Mouse (Mus musculus) forebrain, embryonic 10.5 days (tissue): Measurements from ENCODE around the gene Gm14597. TPM values are rescaled to one million over a fixed set of nuclear protein-coding genes. Genes with fewer than 3 reads are reported as not detected.
"Not testable (repeated sequence)": the region's sequence is repeated elsewhere in the genome, so short reads cannot be mapped to it uniquely, and the experiment has no call there.

Experiments
- DNase-seq: peaks from one replicate; pipeline ENCODE4 v3.0.0-alpha.2; 2017; ENCODE audit warnings: low spot score; ENCODE audit errors: extremely low spot score
- H3K27ac ChIP-seq: fragments of 300-500 bp; sonication (generic); 2 replicates; pipeline ENCODE4 v1.5.1; 2016; ENCODE audit warnings: mild to moderate bottlenecking
- H3K27me3 ChIP-seq: fragments of 300-500 bp; sonication (generic); 2 replicates; pipeline ENCODE4 v1.6.1; 2016; ENCODE audit warnings: mild to moderate bottlenecking; ENCODE audit not compliant: poor library complexity, severe bottlenecking
- H3K36me3 ChIP-seq: fragments of 300-500 bp; sonication (generic); replicated peaks from 2 replicates; pipeline ENCODE4 v1.6.1; 2016; ENCODE audit warnings: mild to moderate bottlenecking, moderate library complexity
- H3K4me1 ChIP-seq: fragments of 300-500 bp; sonication (generic); 2 replicates; pipeline ENCODE4 v1.6.1; 2016
- H3K4me3 ChIP-seq: fragments of 300-500 bp; sonication (generic); 2 replicates; pipeline ENCODE4 v1.5.1; 2016; ENCODE audit warnings: mild to moderate bottlenecking, moderate library complexity
- H3K9me3 ChIP-seq: fragments of 300-500 bp; sonication (generic); 2 replicates; pipeline ENCODE4 v1.6.1; 2016; ENCODE audit warnings: mild to moderate bottlenecking, moderate library complexity
- WGBS: fragments of 180-500 bp; shearing (Covaris S2); methylation state at CpG from one replicate; pipeline ENCODE4 v1.1.7; 2016; 5-methylcytosine and 5-hydroxymethylcytosine counted together
- polyA plus RNA-seq: library from polyadenylated mRNA; unstranded; fragments of >200 nt; fragmentation: Nextera tagmentation; extraction: Ambion mirVana; gene quantifications from 2 replicates; pipeline ENCODE4 v1.2.1, GENCODE M21; 2016

Gm14597 gene
- not detected in 2 replicates for polyA plus RNA-seq

DNA sequence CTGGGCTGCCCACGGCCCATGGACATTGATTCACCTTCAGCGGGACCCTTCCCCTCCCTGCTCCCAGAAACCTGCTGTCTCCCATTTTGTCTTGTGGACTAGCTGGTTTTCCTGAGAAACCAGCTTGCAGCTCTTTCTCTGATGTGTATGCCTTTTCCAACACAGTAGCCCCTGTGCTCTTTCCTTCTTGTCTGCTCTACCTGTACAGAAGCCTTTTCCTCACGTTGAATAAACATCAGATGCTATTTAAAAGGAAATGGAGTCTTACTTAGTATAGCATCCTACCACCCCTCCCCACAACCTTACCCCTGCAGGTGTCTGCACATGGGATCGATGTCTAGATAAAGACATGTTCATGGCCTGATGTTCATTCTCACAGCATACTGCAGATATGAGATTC lies at the start of gene Gm14597:
Gm14597 (minus strand) TSS at position 101 of the 400 bp plus-strand sequence.
- H3K27ac ChIP-seq, result peak within 1 kb of the TSS; percentile 76
- WGBS, result 70% methylated on average over 3 of the region's 4 CpGs

DNA sequence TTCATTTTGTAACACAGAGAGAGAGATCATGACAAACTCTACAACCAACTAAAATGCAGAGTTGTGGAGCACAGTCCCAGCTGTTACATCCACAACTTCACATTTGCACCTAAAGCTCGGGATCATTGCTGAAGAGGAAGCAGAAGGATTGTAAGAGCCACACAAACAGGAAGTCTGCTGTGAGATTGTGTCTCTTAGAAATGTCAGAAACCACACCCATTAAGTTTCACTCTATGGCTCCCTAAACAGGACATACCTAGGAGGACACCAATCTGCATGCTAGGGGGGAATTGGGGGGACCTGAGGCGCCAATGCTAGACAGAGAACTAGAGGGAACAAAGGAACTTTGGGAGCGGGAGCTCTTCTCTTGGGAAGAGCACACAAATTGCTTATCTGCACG lies 44.1 kb upstream of the Gm14597 start:
- not testable (repeated sequence) for H3K27me3 ChIP-seq, H3K9me3 ChIP-seq, H3K27ac ChIP-seq, H3K4me1 ChIP-seq, H3K4me3 ChIP-seq, H3K36me3 ChIP-seq, DNase-seq
- WGBS, result 74% methylated on average over 4 of the region's 4 CpGs

More for the DNA sequence above, at the start of gene Gm14597:
- H3K4me3 ChIP-seq, result peak within 1 kb of the TSS; percentile 49
- not testable (repeated sequence) for H3K9me3 ChIP-seq, H3K36me3 ChIP-seq, H3K27me3 ChIP-seq, DNase-seq
- H3K4me1 ChIP-seq, result 0 out of 2 replicates have a peak, but pooled peaks cover 10% of the 10 kb centered on the region

DNA sequence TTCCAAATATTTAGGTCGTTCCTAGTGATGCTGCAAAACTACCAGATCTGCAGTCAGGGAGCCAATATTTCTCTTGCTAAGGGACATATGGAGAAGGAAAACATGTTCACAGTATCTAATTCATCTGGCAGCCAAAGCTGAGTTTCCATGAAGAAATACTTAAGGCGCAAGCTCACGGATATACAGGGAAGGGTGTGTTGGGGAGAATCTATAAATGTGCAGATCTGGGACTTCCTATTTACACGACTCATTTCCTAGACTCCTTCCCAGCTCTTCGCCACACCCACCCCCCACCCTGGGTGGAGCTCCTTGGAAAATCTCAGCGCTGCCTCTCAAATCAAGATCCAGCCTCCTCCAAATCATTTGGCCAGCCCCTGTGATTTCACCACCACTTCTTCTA lies 37.1 kb upstream of the Gm14597 start:
- no peaks in the 10 kb centered on the region for H3K27me3 ChIP-seq
- H3K36me3 ChIP-seq, result no peaks in the 10 kb centered on the region
- DNase-seq, result no peak
- H3K27ac ChIP-seq, result no peak overlapping the region
- 93% methylated on average over 6 of the region's 6 CpGs for WGBS
- no peaks in the 10 kb centered on the region for H3K4me1 ChIP-seq
- no peaks in the 10 kb centered on the region for H3K9me3 ChIP-seq
- no peak overlapping the region for H3K4me3 ChIP-seq

DNA sequence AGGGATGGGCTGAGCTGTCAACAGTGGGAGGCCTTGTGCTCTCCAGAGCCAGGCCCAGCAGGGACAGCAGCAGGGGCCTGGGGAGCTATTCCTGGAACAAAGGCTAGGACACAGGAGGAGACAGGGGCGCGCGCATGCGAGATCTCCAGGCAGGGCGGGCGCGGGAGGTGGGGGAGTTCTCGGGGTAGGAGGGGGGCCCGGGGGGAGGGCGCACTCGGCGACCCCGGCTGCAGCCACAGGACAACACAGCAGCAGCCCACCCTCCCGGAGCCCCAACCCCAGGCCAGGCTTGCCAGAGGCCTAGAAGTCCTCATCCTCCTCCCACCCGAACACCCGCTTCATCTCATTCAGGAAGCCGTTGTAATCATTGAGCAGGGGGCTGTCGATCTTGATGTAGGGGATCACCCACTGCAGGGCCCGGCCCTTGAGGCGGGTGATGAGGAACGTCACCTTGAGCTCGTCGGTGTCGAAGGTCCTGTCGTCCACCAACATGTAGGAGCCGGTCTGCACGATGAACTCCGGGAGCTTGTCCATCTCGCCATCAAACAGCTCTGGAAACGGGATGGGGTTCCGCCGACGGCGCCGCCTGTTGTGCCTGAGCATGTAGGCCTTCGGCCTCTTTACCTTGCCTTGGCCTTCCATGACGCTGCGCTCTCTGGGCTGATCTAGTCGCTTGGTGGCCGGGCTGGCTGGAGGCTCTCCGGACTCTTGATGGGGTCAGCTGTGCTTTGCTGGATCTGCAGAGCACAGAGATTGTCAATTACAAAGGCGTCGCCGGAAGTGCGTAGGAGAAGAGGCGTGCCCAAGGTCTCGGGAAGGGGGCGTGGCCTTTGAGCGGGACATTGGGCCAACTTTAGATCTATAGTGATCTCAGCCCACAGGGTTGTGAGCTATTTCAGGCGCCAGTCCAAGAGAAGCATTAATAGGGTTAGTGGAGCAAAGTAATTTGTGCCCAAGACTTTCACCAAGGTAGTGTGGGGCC lies 34.5 kb upstream of the Gm14597 start, which contains the start of gene Rtl8a:
Rtl8a (minus strand) TSS at position 703 of the 982 bp plus-strand sequence.
- not testable (repeated sequence) for H3K9me3 ChIP-seq, H3K27me3 ChIP-seq, H3K36me3 ChIP-seq, H3K4me1 ChIP-seq
- WGBS, result 22% methylated on average over 12 of the region's 50 CpGs
- DNase-seq, result peak; percentile 69
- Histone ChIP-seq H3K4me3 (peak within 1 kb of the TSS; percentile 40), H3K27ac (peak within 1 kb of the TSS; percentile 53; the same call in 1 of the 2 replicates)

DNA sequence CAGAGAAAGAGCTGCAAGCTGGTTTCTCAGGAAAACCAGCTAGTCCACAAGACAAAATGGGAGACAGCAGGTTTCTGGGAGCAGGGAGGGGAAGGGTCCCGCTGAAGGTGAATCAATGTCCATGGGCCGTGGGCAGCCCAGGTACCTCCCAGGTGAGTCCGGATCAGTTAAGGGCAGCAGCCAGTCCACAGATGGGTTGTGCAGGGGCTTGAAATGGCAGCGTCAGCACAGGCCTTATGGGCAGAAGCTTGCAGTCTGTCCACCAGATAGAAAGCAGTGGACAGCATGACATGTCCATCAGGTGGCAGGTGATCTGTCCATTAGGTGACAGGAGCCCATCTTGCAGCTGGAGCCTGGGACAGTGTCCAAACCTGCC lies 33.8 kb upstream of the Gm14597 start:
- H3K36me3 ChIP-seq, H3K4me1 ChIP-seq, H3K9me3 ChIP-seq, DNase-seq, H3K27me3 ChIP-seq, H3K27ac ChIP-seq: not testable (repeated sequence)
- H3K4me3 ChIP-seq, result peak overlapping the region; percentile 30; the same call in 1 of the 2 replicates
- 54% methylated on average over 3 of the region's 4 CpGs for WGBS

DNA sequence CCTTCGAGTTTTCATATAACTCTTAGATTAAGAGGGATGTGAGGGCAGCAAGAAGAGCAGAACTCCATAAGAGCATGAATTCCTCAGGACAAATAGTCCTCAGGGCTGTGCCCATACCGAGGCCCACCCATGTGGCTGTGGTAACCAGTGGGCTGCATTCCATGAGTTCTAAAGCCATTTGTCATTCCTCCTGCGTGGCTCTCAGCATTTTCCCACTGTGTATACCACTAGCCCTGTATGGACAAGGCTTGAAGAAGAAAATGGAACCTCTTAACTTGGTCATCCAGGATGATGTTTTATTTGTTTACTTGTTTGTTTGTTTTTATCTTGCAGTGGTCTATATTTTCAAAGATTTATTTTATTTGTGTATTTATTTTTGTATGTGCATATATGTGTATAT lies 29.3 kb upstream of the Gm14597 start:
- not testable (repeated sequence) for H3K9me3 ChIP-seq, H3K27ac ChIP-seq, H3K36me3 ChIP-seq, H3K4me3 ChIP-seq, H3K27me3 ChIP-seq, DNase-seq, H3K4me1 ChIP-seq
- 78% methylated on average over 3 of the region's 3 CpGs for WGBS

DNA sequence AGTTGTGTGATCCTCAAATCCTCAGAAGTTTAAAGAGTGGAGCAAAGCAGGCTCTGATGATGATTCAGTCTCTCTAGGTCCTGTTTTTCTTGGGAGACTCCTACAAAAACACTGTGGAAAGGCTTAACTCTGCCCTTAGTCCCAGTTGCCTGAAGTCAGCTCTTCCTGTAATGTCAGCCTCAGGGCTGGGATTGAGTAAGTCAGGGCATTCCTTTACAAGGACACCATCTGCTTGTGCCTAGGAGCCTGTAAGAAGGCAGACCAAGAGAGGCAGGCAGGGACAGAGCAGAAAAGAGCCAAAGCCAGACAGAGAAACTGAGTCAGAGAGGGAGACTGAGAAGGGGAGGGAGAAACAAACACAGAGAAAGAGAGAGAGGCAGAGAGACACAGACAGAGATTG lies 2.6 kb upstream of the Gm14597 start:
- H3K27me3 ChIP-seq, H3K27ac ChIP-seq, DNase-seq, H3K4me3 ChIP-seq, H3K9me3 ChIP-seq, H3K36me3 ChIP-seq: not testable (repeated sequence)
- H3K4me1 ChIP-seq, result 0 out of 2 replicates have a peak, but pooled peaks cover 10% of the 10 kb centered on the region

DNA sequence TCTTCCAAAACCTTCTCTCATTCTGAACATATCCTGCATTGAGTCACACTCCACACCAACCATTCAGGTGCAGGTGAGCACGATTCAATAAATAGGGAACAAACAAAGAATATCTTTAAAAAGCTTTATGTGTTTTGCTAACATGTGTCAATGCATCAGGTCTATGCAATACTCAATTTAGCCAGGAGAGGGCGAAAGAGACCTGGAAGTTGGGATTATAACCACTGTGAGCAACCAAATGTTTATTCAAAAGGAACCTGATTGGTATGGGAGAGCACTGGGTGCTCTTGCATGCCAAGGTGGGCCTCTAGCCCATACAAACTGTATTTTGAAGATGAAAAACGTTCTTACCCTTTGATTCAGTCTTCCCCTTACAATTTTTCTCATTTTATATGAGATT lies 1.8 kb upstream of the Gm14597 start:
- Histone ChIP-seq H3K27ac (no peak overlapping the region), H3K4me1 (0 out of 2 replicates have a peak, but pooled peaks cover 10% of the 10 kb centered on the region), H3K9me3 (no peaks in the 10 kb centered on the region), H3K4me3 (no peak overlapping the region), H3K27me3 (no peaks in the 10 kb centered on the region), H3K36me3 (no peaks in the 10 kb centered on the region)
- DNase-seq, result peak; percentile 22
- 5% methylated on average over 3 of the region's 3 CpGs for WGBS

DNA sequence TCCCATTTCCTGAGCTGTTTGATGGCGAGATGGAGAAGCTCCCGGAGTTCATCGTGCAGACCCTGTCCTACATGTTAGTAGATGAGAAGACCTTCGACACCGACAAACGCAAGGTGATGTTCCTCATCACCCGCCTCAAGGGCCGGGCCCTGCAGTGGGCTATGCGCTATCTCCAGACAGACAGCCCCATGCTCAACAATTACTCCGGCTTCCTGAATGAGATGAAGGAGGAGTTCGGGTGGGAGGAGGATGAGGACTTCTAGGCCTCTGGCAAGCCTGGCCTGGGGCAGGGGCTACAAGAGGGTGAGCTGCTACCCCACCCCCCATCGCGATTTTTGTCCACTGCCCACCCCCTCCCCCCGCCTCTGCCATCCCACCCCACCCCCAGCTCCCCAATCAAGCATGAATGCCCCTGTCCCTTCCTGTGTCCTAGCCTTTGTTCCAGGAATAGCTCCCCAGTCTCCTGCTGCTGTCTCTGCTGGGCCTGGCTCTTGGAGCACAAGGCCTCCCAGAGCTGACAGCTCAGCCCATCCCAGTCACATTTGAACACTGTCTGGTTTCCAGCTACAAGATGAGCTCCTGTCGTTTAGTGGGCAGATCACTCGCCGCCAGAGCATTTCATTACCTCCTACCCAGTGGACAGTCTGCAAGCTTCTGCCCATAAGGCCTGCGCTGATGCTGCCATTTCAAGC lies 511 bp downstream of the Gm14597 start:
- WGBS, result 28% methylated on average over 18 of the region's 18 CpGs
- Histone ChIP-seq H3K36me3 (no peaks in the 10 kb centered on the region), H3K4me3 (peak overlapping the region; percentile 49), H3K4me1 (0 out of 2 replicates have a peak, but pooled peaks cover 10% of the 10 kb centered on the region), H3K27me3 (no peaks in the 10 kb centered on the region), H3K27ac (peak overlapping the region; percentile 76), H3K9me3 (no peaks in the 10 kb centered on the region)
- DNase-seq, result no peak

DNA sequence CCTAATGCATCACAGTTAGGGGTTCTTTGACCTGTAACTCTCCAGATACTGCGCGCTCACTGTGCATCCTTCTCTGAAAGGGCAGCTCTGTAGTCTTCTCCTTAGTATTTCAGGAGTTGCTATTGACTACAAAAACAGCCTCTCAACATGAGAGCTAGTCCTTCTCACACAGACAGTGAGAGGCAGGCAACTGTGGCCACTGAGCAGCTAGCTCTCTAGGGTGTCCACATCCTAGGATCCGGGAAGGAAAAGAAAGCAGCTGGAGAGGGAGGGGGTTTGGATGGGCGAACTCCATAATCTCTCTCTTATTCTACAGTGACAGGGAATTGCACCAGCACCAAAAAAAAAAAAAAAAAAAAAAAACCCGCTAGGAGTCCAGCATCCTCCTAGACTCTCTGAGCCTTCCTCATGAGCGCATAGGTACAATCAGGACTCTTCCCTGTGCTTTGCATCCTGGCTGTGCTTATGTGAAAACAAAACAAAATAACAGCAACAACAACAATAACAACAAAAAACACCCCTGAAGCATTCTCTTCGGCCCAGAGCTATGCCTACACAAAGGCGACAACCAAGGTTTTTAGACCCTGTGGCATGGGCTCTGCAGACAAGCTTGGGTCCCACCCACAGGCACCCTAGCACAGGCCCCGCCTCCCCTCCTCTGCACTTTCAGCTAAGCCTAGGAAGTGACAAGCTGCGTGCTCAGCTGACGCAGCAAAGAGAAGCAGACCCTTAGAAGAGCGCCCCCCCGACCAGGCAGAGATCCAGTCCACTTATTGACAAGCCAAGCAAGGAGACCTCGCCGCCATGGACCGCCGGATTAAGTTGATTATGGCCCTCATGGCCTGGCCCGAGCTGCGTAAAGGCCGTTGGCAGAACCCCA lies 1.3 kb downstream of the Gm14597 start, which contains the start of gene Rtl8c:
Rtl8c (plus strand) TSS at position 791 of the 880 bp plus-strand sequence.
- peak within 1 kb of the TSS; percentile 49 for H3K4me3 ChIP-seq
- no peaks in the 10 kb centered on the region for H3K27me3 ChIP-seq
- no peaks in the 10 kb centered on the region for H3K9me3 ChIP-seq
- WGBS, result 31% methylated on average over 19 of the region's 20 CpGs
- DNase-seq, result peak; percentile 45
- no peaks in the 10 kb centered on the region for H3K36me3 ChIP-seq
- 0 out of 2 replicates have a peak, but pooled peaks cover 10% of the 10 kb centered on the region for H3K4me1 ChIP-seq
- H3K27ac ChIP-seq, result peak within 1 kb of the TSS; percentile 76

DNA sequence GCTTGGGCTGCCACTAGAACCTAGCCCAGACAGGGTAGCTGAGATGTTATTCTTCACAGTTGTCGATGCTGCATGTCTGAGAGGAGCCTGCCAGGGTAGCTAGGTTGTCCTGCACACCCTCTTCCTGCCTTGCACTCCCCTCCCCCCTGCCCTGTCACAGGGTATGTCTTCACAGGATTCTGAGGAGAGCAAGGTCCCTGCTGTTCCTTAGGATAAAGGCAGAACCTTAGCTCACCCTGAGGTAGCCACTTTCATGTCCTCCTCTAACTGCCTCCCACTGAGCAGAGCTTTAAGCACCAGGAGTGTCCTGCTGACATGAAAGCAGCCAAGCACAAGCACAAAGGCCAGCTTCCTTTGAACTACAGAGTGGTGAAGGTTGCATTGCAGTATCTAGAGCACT lies 2.6 kb downstream of the Gm14597 start:
- 36% methylated on average over 1 of the region's 1 CpGs for WGBS
- not testable (repeated sequence) for H3K27ac ChIP-seq

DNA sequence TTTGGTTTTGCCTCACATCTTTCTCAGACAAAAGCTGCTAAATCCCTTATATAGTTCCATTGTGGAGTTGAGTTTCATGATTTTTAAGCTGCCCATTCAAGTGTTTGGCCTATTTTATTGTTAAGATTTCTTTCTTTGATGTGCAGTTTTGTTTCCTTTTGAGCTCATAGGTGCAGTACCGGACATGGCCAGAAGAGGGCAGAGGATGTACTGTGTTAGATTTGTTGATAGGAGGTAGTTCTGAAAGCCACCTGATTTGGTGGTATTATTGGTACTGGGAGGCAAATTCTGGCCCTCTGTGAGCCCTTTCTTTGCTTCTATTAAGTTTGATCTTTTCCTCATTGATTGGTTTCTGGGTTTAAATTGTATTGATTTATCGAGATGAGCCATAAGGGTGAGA lies 8.8 kb downstream of the Gm14597 start:
- WGBS, result 33% methylated on average over 2 of the region's 2 CpGs
- H3K27ac ChIP-seq, H3K4me3 ChIP-seq, H3K36me3 ChIP-seq, H3K27me3 ChIP-seq, H3K4me1 ChIP-seq, H3K9me3 ChIP-seq, DNase-seq: not testable (repeated sequence)

More for the DNA sequence above, 2.6 kb downstream of the Gm14597 start:
- H3K4me1 ChIP-seq, result 0 out of 2 replicates have a peak, but pooled peaks cover 10% of the 10 kb centered on the region
- H3K36me3 ChIP-seq, H3K27me3 ChIP-seq, H3K4me3 ChIP-seq, DNase-seq, H3K9me3 ChIP-seq: not testable (repeated sequence)
